Comparison of ENCODE assay signal across 8 mouse cellular contexts in genomic region chr8:109736819-109737218, GRCm38 (mm10). TPM values are rescaled to one million over a fixed set of nuclear protein-coding genes. Genes with fewer than 3 reads are reported as not detected.
DNase-seq lines count a peak whose midpoint lies in the region; ATAC-seq and TF ChIP-seq lines count a peak whose summit lies in the region.

No protein-coding gene starts in this region.

- H3K9ac ChIP-seq in embryonic facial prominence, embryonic 11.5 days (replicated peaks; ENCODE audit: low read length) = peak overlapping the region; percentile 94
- peak overlapping the region; percentile 96 for H3K9ac ChIP-seq in hindbrain, postnatal 0 days (replicated peaks; ENCODE audit: low read length)
- H3K9ac ChIP-seq in midbrain, embryonic 15.5 days = peak overlapping the region; percentile 100

- peaks cover 6% of the 10 kb centered on the region for H3K36me3 ChIP-seq in embryonic facial prominence, embryonic 11.5 days (replicated peaks; ENCODE audit: control insufficient read depth, insufficient read depth, low read depth, low read length)
- H3K36me3 ChIP-seq in hindbrain, postnatal 0 days (ENCODE audit: insufficient read depth, low read length) = peaks cover 27% of the 10 kb centered on the region
- peaks cover 25% of the 10 kb centered on the region for H3K36me3 ChIP-seq in midbrain, embryonic 15.5 days (replicated peaks)

- TF ChIP-seq POLR2A in lung, adult 2 months (IDR thresholded peaks at IDR 0.05; ENCODE audit: borderline replicate concordance, extremely low read depth, low read depth, low read length) = no peak

- no peak for TF ChIP-seq CTCF in lung, adult 2 months (IDR thresholded peaks at IDR 0.05; ENCODE audit: insufficient read depth, low read length)
- no peak for TF ChIP-seq CTCF in hindbrain, postnatal 0 days (IDR thresholded peaks at IDR 0.05; ENCODE audit: low read depth)

- H3K4me3 ChIP-seq in lung, adult 2 months (replicated peaks; ENCODE audit: extremely low read depth, low read depth, low read length) = peak overlapping the region; percentile 83
- H3K4me3 ChIP-seq in embryonic facial prominence, embryonic 11.5 days (ENCODE audit: low read depth, low read length) = peak overlapping the region; percentile 91
- H3K4me3 ChIP-seq in hindbrain, postnatal 0 days (ENCODE audit: low read length) = peak overlapping the region; percentile 100
- H3K4me3 ChIP-seq in midbrain, embryonic 15.5 days = peak overlapping the region; percentile 100

- WGBS in lung, adult 2 months = 2% methylated on average over 8 of the region's 8 CpGs
- WGBS in embryonic facial prominence, embryonic 11.5 days = 9% methylated on average over 8 of the region's 8 CpGs
- 5% methylated on average over 8 of the region's 8 CpGs for WGBS in hindbrain, postnatal 0 days
- WGBS in midbrain, embryonic 15.5 days = 6% methylated on average over 8 of the region's 8 CpGs

- H3K9me3 ChIP-seq in embryonic facial prominence, embryonic 11.5 days (replicated peaks; ENCODE audit: control insufficient read depth, low read length) = no peaks in the 10 kb centered on the region
- H3K9me3 ChIP-seq in hindbrain, postnatal 0 days (ENCODE audit: low read length) = no peaks in the 10 kb centered on the region
- H3K9me3 ChIP-seq in midbrain, embryonic 15.5 days = no peaks in the 10 kb centered on the region

- peak overlapping the region; percentile 86 for H3K4me2 ChIP-seq in embryonic facial prominence, embryonic 11.5 days (ENCODE audit: low read depth, low read length)
- peak overlapping the region; percentile 90 for H3K4me2 ChIP-seq in hindbrain, postnatal 0 days (ENCODE audit: low read depth, low read length)
- peak overlapping the region; percentile 95 for H3K4me2 ChIP-seq in midbrain, embryonic 15.5 days

- no peak overlapping the region for H3K27ac ChIP-seq in embryonic facial prominence, embryonic 11.5 days (replicated peaks; ENCODE audit: low read depth, low read length)
- H3K27ac ChIP-seq in hindbrain, postnatal 0 days = peak overlapping the region; percentile 76; the same call in 1 of the 2 replicates
- H3K27ac ChIP-seq in midbrain, embryonic 15.5 days = peak overlapping the region; percentile 69

- H3K27me3 ChIP-seq in embryonic facial prominence, embryonic 11.5 days (ENCODE audit: control insufficient read depth, insufficient read depth, low read length) = no peaks in the 10 kb centered on the region
- no peaks in the 10 kb centered on the region for H3K27me3 ChIP-seq in hindbrain, postnatal 0 days (ENCODE audit: insufficient read depth, low read length)
- H3K27me3 ChIP-seq in midbrain, embryonic 15.5 days (replicated peaks) = no peaks in the 10 kb centered on the region

- DNase-seq in lung, adult 2 months = no peak
- DNase-seq in lung, postnatal 4 days = no peak
- no peak for DNase-seq in embryonic facial prominence, embryonic 11.5 days (ENCODE audit: low spot score)
- no peak for DNase-seq in hindbrain, postnatal 0 days (ENCODE audit: low spot score)
- no peak for DNase-seq in right cerebral cortex, postnatal 10 days (ENCODE audit: low spot score in 2 of 2)
- no peak for DNase-seq in frontal cortex, postnatal 25 days (ENCODE audit: low spot score in 2 of 2)
- DNase-seq in thymus, postnatal 25 days = no peak

- H3K4me1 ChIP-seq in lung, adult 2 months (ENCODE audit: control insufficient read depth, insufficient read depth, low read length) = peaks cover 7% of the 10 kb centered on the region; the same call in 1 of the 2 replicates
- no peaks in the 10 kb centered on the region for H3K4me1 ChIP-seq in embryonic facial prominence, embryonic 11.5 days (ENCODE audit: control insufficient read depth, insufficient read depth, low read length)
- H3K4me1 ChIP-seq in hindbrain, postnatal 0 days (ENCODE audit: insufficient read depth, low read length) = 0 out of 2 replicates have a peak, but pooled peaks cover 4% of the 10 kb centered on the region
- H3K4me1 ChIP-seq in midbrain, embryonic 15.5 days = peaks cover 19% of the 10 kb centered on the region

- ATAC-seq in embryonic facial prominence, embryonic 11.5 days (replicated peaks; ENCODE audit: insufficient number of reproducible peaks, low FRiP score, low TSS enrichment, low read depth) = peak; percentile 21; the same call in 1 of the 2 replicates
- ATAC-seq in hindbrain, postnatal 0 days = peak; percentile 15; the same call in 1 of the 2 replicates
- peak; percentile 45 for ATAC-seq in midbrain, embryonic 15.5 days (replicated peaks)

RNA-seq across cellular contexts. Expression of gene Atxn1l, which starts 0.7 kb away (rescaled TPM):
- polyA plus RNA-seq in lung, adult 2 months (2012; rRNA removed) = 24.5 and 31.6 TPM in 2 replicates
- 6.0 and 6.5 TPM in 2 replicates for polyA plus RNA-seq in embryonic facial prominence, embryonic 11.5 days (2014; fragmentation: Nextera tagmentation; extraction: Ambion mirVana)
- 21.5 and 22.4 TPM in 2 replicates for total RNA-seq in hindbrain, postnatal 0 days (2014; rRNA removed)
- polyA plus RNA-seq in hindbrain, postnatal 0 days (2015; fragmentation: Nextera tagmentation; extraction: Ambion mirVana) = 2.7 and 3.9 TPM in 2 replicates
- polyA plus RNA-seq in midbrain, embryonic 15.5 days (2015; fragmentation: Nextera tagmentation; extraction: Ambion mirVana) = 3.5 and 4.1 TPM in 2 replicates

RNA-seq across cellular contexts. Expression of gene Zfp821, which starts 31.5 kb away (rescaled TPM):
- 8.2 and 9.8 TPM in 2 replicates for polyA plus RNA-seq in lung, adult 2 months (2012; rRNA removed)
- polyA plus RNA-seq in embryonic facial prominence, embryonic 11.5 days (2014; fragmentation: Nextera tagmentation; extraction: Ambion mirVana) = 46.3 and 47.1 TPM in 2 replicates
- 52.5 and 56.2 TPM in 2 replicates for total RNA-seq in hindbrain, postnatal 0 days (2014; rRNA removed)
- polyA plus RNA-seq in hindbrain, postnatal 0 days (2015; fragmentation: Nextera tagmentation; extraction: Ambion mirVana) = 45.2 and 50.3 TPM in 2 replicates
- polyA plus RNA-seq in midbrain, embryonic 15.5 days (2015; fragmentation: Nextera tagmentation; extraction: Ambion mirVana) = 83.8 and 84.4 TPM in 2 replicates

RNA-seq across cellular contexts. Expression of gene Ap1g1, which starts 41.5 kb away (rescaled TPM):
- polyA plus RNA-seq in lung, adult 2 months (2012; rRNA removed) = 25.0 and 38.2 TPM in 2 replicates
- 37.7 and 42.5 TPM in 2 replicates for polyA plus RNA-seq in embryonic facial prominence, embryonic 11.5 days (2014; fragmentation: Nextera tagmentation; extraction: Ambion mirVana)
- total RNA-seq in hindbrain, postnatal 0 days (2014; rRNA removed) = 64.7 and 67.9 TPM in 2 replicates
- 31.3 and 34.0 TPM in 2 replicates for polyA plus RNA-seq in hindbrain, postnatal 0 days (2015; fragmentation: Nextera tagmentation; extraction: Ambion mirVana)
- polyA plus RNA-seq in midbrain, embryonic 15.5 days (2015; fragmentation: Nextera tagmentation; extraction: Ambion mirVana) = 48.0 and 52.9 TPM in 2 replicates

RNA-seq across cellular contexts. Expression of gene Ist1, which starts 43.8 kb away (rescaled TPM):
- polyA plus RNA-seq in lung, adult 2 months (2012; rRNA removed) = 29.8 and 51.7 TPM in 2 replicates
- polyA plus RNA-seq in embryonic facial prominence, embryonic 11.5 days (2014; fragmentation: Nextera tagmentation; extraction: Ambion mirVana) = 180 and 186 TPM in 2 replicates
- 88.8 and 98.4 TPM in 2 replicates for total RNA-seq in hindbrain, postnatal 0 days (2014; rRNA removed)
- 99.4 and 103 TPM in 2 replicates for polyA plus RNA-seq in hindbrain, postnatal 0 days (2015; fragmentation: Nextera tagmentation; extraction: Ambion mirVana)
- 160 and 166 TPM in 2 replicates for polyA plus RNA-seq in midbrain, embryonic 15.5 days (2015; fragmentation: Nextera tagmentation; extraction: Ambion mirVana)
